Mouse (Mus musculus) myocyte (in vitro differentiated cells): ENCODE measurements around the gene Snap91.

Source experiments
- CEBPB ChIP-seq: IDR thresholded peaks from 2 replicates; pipeline ENCODE4 v1.6.1; 2011; ENCODE audit warnings: mild to moderate bottlenecking, moderate library complexity; ENCODE audit not compliant: poor library complexity, insufficient read depth, severe bottlenecking
- MAX ChIP-seq: IDR thresholded peaks from one replicate; pipeline ENCODE4 v1.6.1; 2011; ENCODE audit warnings: low read depth, mild to moderate bottlenecking, control low read depth
- MYOD1 ChIP-seq, 3 experiments: IDR thresholded peaks; one replicate each; pipeline ENCODE4 v1.6.1; 2011; ENCODE audit warnings: control low read depth in 2 of 3, low read depth in 2 of 3, mild to moderate bottlenecking in 2 of 3, moderate library complexity in 1 of 3; ENCODE audit not compliant: insufficient read length in 2 of 3, control insufficient read depth in 1 of 3
- MYOG ChIP-seq, 3 experiments: IDR thresholded peaks; one replicate each; pipeline ENCODE4 v1.6.1; 2011; ENCODE audit warnings: control low read depth in 2 of 3, low read depth in 2 of 3, mild to moderate bottlenecking in 2 of 3; ENCODE audit not compliant: insufficient read length in 2 of 3, control insufficient read depth in 1 of 3, insufficient read depth in 1 of 3
- POLR2A ChIP-seq: IDR thresholded peaks from one replicate; pipeline ENCODE4 v1.6.1; 2011; ENCODE audit warnings: low read depth, mild to moderate bottlenecking, control low read depth, moderate library complexity; ENCODE audit not compliant: insufficient read length
- TCF12 ChIP-seq: IDR thresholded peaks from one replicate; pipeline ENCODE4 v1.6.1; 2011; ENCODE audit warnings: mild to moderate bottlenecking, control low read depth; ENCODE audit not compliant: poor library complexity, insufficient read depth, severe bottlenecking
- USF1 ChIP-seq: IDR thresholded peaks from one replicate; pipeline ENCODE4 v1.6.1; 2011; ENCODE audit warnings: low read depth, mild to moderate bottlenecking, control low read depth, moderate library complexity

DNA sequence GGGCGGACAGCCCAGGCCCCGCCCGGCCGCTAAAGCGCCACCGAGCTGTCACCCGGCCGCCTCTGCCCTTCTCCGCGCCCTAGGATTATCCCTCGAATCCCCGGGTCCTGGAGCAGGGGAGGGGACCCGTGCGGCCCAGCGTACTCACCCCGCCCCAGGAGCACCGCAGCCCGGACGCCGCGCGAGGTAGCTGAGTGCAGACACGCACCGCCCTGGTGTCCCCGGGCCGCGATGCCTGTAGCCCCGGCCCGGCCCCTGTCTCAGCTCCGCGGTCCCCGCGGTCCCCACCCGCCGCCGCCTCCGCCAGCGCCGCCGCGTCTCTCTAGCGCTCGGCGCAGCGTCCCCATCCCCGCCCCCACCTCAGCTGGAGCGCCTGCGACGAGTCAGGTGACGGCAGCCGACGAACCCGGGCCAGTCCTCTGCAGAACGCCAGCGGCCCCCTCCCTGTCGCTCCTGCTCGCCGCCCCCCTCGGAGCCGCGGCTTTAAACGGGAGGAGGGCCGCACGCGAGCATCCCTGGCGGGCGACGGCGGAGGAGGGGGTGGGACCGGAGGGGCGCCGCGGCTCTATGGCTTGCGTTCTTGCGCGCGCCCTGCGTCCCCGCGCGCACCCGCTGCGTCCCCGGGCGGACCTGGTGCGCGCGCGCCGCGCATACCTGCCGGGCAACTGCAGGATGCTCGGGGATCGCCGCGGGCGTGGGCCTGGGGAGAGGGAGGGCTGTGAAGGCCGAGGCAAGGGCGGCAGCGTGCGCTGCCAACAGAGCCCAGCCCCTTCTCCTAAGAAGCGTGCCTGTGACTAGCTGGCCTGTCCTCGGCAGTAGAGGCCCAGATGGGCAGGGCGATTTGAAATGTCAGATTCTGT lies at the start of gene Snap91:
- TF ChIP-seq POLR2A (no peak), CEBPB (no peak), MYOD1 (IDR thresholded peaks at IDR 0.05; ENCODE audit: control insufficient read depth in 1 of 3, insufficient read length in 2 of 3, low read depth in 2 of 3) (no peak), MAX (no peak), USF1 (no peak), MYOG (IDR thresholded peaks at IDR 0.05; ENCODE audit: control insufficient read depth in 1 of 3, insufficient read depth in 1 of 3, insufficient read length in 2 of 3, low read depth in 2 of 3) (no peak), TCF12 (no peak)
